ENCODE assay signal across 8 mouse cellular contexts in genomic region chr10:18055696-18056390, GRCm38 (mm10). TPM values are rescaled to one million over a fixed set of nuclear protein-coding genes. Genes with fewer than 3 reads are reported as not detected.
DNase-seq lines count a peak whose midpoint lies in the region; ATAC-seq lines count a peak whose summit lies in the region.

Gene Reps1, plus strand, starts transcription at chr10:18055861.

- H3K4me1 ChIP-seq in embryonic facial prominence, embryonic 14.5 days (ENCODE audit: control insufficient read depth, insufficient read depth, low read length) = peaks cover 23% of the 10 kb centered on the region
- H3K4me1 ChIP-seq in heart, embryonic 12.5 days (replicated peaks) = peaks cover 35% of the 10 kb centered on the region
- peaks cover 21% of the 10 kb centered on the region for H3K4me1 ChIP-seq in stomach, embryonic 16.5 days (ENCODE audit: control insufficient read depth, insufficient read depth, low read length)

- no peaks in the 10 kb centered on the region for H3K27me3 ChIP-seq in embryonic facial prominence, embryonic 14.5 days (replicated peaks; ENCODE audit: control insufficient read depth, insufficient read depth, low read length)
- H3K27me3 ChIP-seq in heart, embryonic 12.5 days (replicated peaks) = no peaks in the 10 kb centered on the region
- H3K27me3 ChIP-seq in stomach, embryonic 16.5 days (ENCODE audit: control insufficient read depth, insufficient read depth, low read length) = no peaks in the 10 kb centered on the region

- 0% methylated on average over 40 of the region's 90 CpGs for WGBS in embryonic facial prominence, embryonic 14.5 days
- WGBS in heart, embryonic 12.5 days = 2% methylated on average over 79 of the region's 90 CpGs
- under 1% methylated on average over 89 of the region's 90 CpGs for WGBS in stomach, embryonic 16.5 days

- peak within 1 kb of the TSS; percentile 79 for H3K4me2 ChIP-seq in embryonic facial prominence, embryonic 14.5 days (ENCODE audit: low read depth, low read length)
- H3K4me2 ChIP-seq in heart, embryonic 12.5 days = peak within 1 kb of the TSS; percentile 89
- H3K4me2 ChIP-seq in stomach, embryonic 16.5 days (ENCODE audit: low read depth, low read length) = peak within 1 kb of the TSS; percentile 75

- peak; percentile 59 for DNase-seq in kidney, postnatal 10 days
- no peak for DNase-seq in kidney, postnatal 4 days
- DNase-seq in adrenal gland, adult 8-10 months = no peak
- DNase-seq in embryonic facial prominence, embryonic 14.5 days (ENCODE audit: low spot score) = peak; percentile 69
- peak in 1 of 2 experiments; percentile 34 for DNase-seq in layer of hippocampus, postnatal 25 days (ENCODE audit: extremely low spot score in 1 of 2, low spot score in 1 of 2)

- peak within 1 kb of the TSS; percentile 95 for H3K4me3 ChIP-seq in embryonic facial prominence, embryonic 14.5 days (ENCODE audit: low read depth, low read length)
- H3K4me3 ChIP-seq in heart, embryonic 12.5 days = peak within 1 kb of the TSS; percentile 85
- peak within 1 kb of the TSS; percentile 92 for H3K4me3 ChIP-seq in stomach, embryonic 16.5 days (replicated peaks; ENCODE audit: low read length)

- H3K9ac ChIP-seq in embryonic facial prominence, embryonic 14.5 days (ENCODE audit: low read depth, low read length) = peak within 1 kb of the TSS; percentile 93
- peak within 1 kb of the TSS; percentile 97 for H3K9ac ChIP-seq in heart, embryonic 12.5 days
- peak within 1 kb of the TSS; percentile 97 for H3K9ac ChIP-seq in stomach, embryonic 16.5 days (ENCODE audit: low read length)

- H3K27ac ChIP-seq in embryonic facial prominence, embryonic 14.5 days (replicated peaks; ENCODE audit: low read depth, low read length) = peak within 1 kb of the TSS; percentile 94
- H3K27ac ChIP-seq in heart, embryonic 12.5 days (ENCODE audit: poor library complexity, severe bottlenecking) = peak within 1 kb of the TSS; percentile 90
- H3K27ac ChIP-seq in stomach, embryonic 16.5 days (ENCODE audit: low read length) = peak within 1 kb of the TSS; percentile 89

- no peaks in the 10 kb centered on the region for H3K36me3 ChIP-seq in embryonic facial prominence, embryonic 14.5 days (ENCODE audit: control insufficient read depth, insufficient read depth, low read length)
- H3K36me3 ChIP-seq in heart, embryonic 12.5 days = no peaks in the 10 kb centered on the region
- H3K36me3 ChIP-seq in stomach, embryonic 16.5 days (ENCODE audit: control insufficient read depth, insufficient read depth, low read length) = no peaks in the 10 kb centered on the region

- H3K9me3 ChIP-seq in embryonic facial prominence, embryonic 14.5 days (ENCODE audit: control insufficient read depth, low read length) = no peaks in the 10 kb centered on the region
- no peaks in the 10 kb centered on the region for H3K9me3 ChIP-seq in heart, embryonic 12.5 days (replicated peaks)
- H3K9me3 ChIP-seq in stomach, embryonic 16.5 days (replicated peaks; ENCODE audit: control insufficient read depth, low read length) = no peaks in the 10 kb centered on the region

- ATAC-seq in embryonic facial prominence, embryonic 14.5 days (ENCODE audit: low read depth) = peak; percentile 78
- peak; percentile 85 for ATAC-seq in heart, embryonic 12.5 days (ENCODE audit: insufficient number of reproducible peaks, low FRiP score)
- no peak for ATAC-seq in megakaryocyte-erythroid progenitor cell, adult 5-6 weeks (replicated peaks; ENCODE audit: low FRiP score, low TSS enrichment, poor library complexity, severe bottlenecking)
- ATAC-seq in stomach, embryonic 16.5 days (ENCODE audit: insufficient read depth, low FRiP score) = peak; percentile 68

RNA-seq across cellular contexts. Expression of gene Reps1, which starts in this region (rescaled TPM):
- total RNA-seq in adrenal gland, adult 8-10 months (2022) = 10 to 100 TPM; 30.7 to 46.2 (median 39.6) TPM
- polyA plus RNA-seq in embryonic facial prominence, embryonic 14.5 days (2014; fragmentation: Nextera tagmentation; extraction: Ambion mirVana) = 20.5 and 21.7 TPM in 2 replicates
- polyA plus RNA-seq in heart, embryonic 12.5 days (2016; fragmentation: Nextera tagmentation; extraction: Ambion mirVana) = 20.0 and 20.9 TPM in 2 replicates
- 10 to 100 TPM; 70.2 to 72.0 TPM for total RNA-seq in layer of hippocampus, postnatal 25 days (2021)
- total RNA-seq in megakaryocyte-erythroid progenitor cell, adult 5-6 weeks (2014; fragmentation: Nextera tagmentation) = 44.4 and 55.8 TPM in 2 replicates
- 23.0 and 25.5 TPM in 2 replicates for total RNA-seq in megakaryocyte-erythroid progenitor cell, adult 5-6 weeks (2017)
- 9.0 and 10.3 TPM in 2 replicates for polyA plus RNA-seq in stomach, embryonic 16.5 days (2015; fragmentation: Nextera tagmentation; extraction: Ambion mirVana)

Comparison
In these comparisons a context has a peak if more than half of its experiments do, and no peak if none do; other contexts are left out.
1. DNase-seq: peak in kidney, postnatal 10 days (single experiment) and embryonic facial prominence, embryonic 14.5 days (single experiment); none in kidney, postnatal 4 days (0 of 2) and adrenal gland, adult 8-10 months (single experiment).
2. Peak in every context shown above with its lines, with median percentiles within 50 percentile points of each other: H3K27ac ChIP-seq, H3K4me2 ChIP-seq, H3K4me3 ChIP-seq and H3K9ac ChIP-seq.